In genomic region chr1:167126292-167126691, GRCm38 (mm10) we compare ENCODE assay signal across 20 mouse cellular contexts.
A peak's percentile ranks its signal among the peaks of the same experiment; 100 is the strongest.
DNase-seq lines count a peak whose midpoint lies in the region; ATAC-seq lines count a peak whose summit lies in the region.
"Had no signal": no experiment of that assay in that cellular context is flagged by ENCODE, and none has a peak within 500 bp of the region (broad histone marks: within the 10 kb centered on the region; RNA-seq: fewer than 3 reads in every experiment).

No protein-coding gene starts in this region.

- ATAC-seq in limb, embryonic 15.5 days (ENCODE audit: insufficient number of reproducible peaks, low FRiP score, low TSS enrichment, low read depth): peak; percentile 58; the same call in 1 of the 2 replicates
- 0 out of 2 replicates have a peak, but pooled peaks have one; percentile 6 for ATAC-seq in midbrain, embryonic 14.5 days (ENCODE audit: low FRiP score, low TSS enrichment)
- no peak for ATAC-seq in midbrain, embryonic 15.5 days (replicated peaks)
- ATAC-seq: forebrain, embryonic 13.5 days; forebrain, embryonic 15.5 days; forebrain, postnatal 0 days had no signal

- no peak overlapping the region for H3K4me2 ChIP-seq in limb, embryonic 15.5 days
- no peak overlapping the region for H3K4me2 ChIP-seq in midbrain, embryonic 14.5 days (ENCODE audit: low read length)
- no peak overlapping the region for H3K4me2 ChIP-seq in midbrain, embryonic 15.5 days
- H3K4me2 ChIP-seq: forebrain, embryonic 13.5 days; forebrain, embryonic 15.5 days had no signal

- H3K27ac ChIP-seq in limb, embryonic 15.5 days: no peak overlapping the region
- no peak overlapping the region for H3K27ac ChIP-seq in limb, embryonic 10.5 days
- H3K27ac ChIP-seq in midbrain, embryonic 14.5 days (replicated peaks; ENCODE audit: low read depth, low read length): no peak overlapping the region
- H3K27ac ChIP-seq in midbrain, embryonic 15.5 days: no peak overlapping the region
- H3K27ac ChIP-seq: forebrain, embryonic 13.5 days; forebrain, embryonic 15.5 days had no signal

- H3K36me3 ChIP-seq in limb, embryonic 15.5 days: no peaks in the 10 kb centered on the region
- no peaks in the 10 kb centered on the region for H3K36me3 ChIP-seq in limb, embryonic 10.5 days
- no peaks in the 10 kb centered on the region for H3K36me3 ChIP-seq in midbrain, embryonic 14.5 days (ENCODE audit: control insufficient read depth, insufficient read depth, low read length)
- H3K36me3 ChIP-seq in midbrain, embryonic 15.5 days (replicated peaks): no peaks in the 10 kb centered on the region
- H3K36me3 ChIP-seq: forebrain, embryonic 15.5 days had no signal

- no peak overlapping the region for H3K9ac ChIP-seq in limb, embryonic 15.5 days
- no peak overlapping the region for H3K9ac ChIP-seq in midbrain, embryonic 14.5 days (replicated peaks; ENCODE audit: low read length)
- H3K9ac ChIP-seq in midbrain, embryonic 15.5 days: no peak overlapping the region
- H3K9ac ChIP-seq: forebrain, embryonic 13.5 days; forebrain, embryonic 15.5 days; forebrain, postnatal 0 days had no signal

- WGBS in limb, embryonic 15.5 days: 50% methylated on average over 4 of the region's 4 CpGs
- 75% methylated on average over 4 of the region's 4 CpGs for WGBS in limb, embryonic 10.5 days
- WGBS in midbrain, embryonic 14.5 days: 78% methylated on average over 4 of the region's 4 CpGs
- WGBS in midbrain, embryonic 15.5 days: 83% methylated on average over 4 of the region's 4 CpGs

- H3K9me3 ChIP-seq in limb, embryonic 15.5 days: no peaks in the 10 kb centered on the region
- no peaks in the 10 kb centered on the region for H3K9me3 ChIP-seq in limb, embryonic 10.5 days (replicated peaks)
- H3K9me3 ChIP-seq in midbrain, embryonic 14.5 days (ENCODE audit: control insufficient read depth, low read length): no peaks in the 10 kb centered on the region
- no peaks in the 10 kb centered on the region for H3K9me3 ChIP-seq in midbrain, embryonic 15.5 days
- H3K9me3 ChIP-seq: forebrain, embryonic 13.5 days; forebrain, embryonic 15.5 days had no signal

- no peaks in the 10 kb centered on the region for H3K27me3 ChIP-seq in limb, embryonic 15.5 days
- no peaks in the 10 kb centered on the region for H3K27me3 ChIP-seq in limb, embryonic 10.5 days (ENCODE audit: low read depth, poor library complexity, severe bottlenecking)
- H3K27me3 ChIP-seq in midbrain, embryonic 14.5 days (ENCODE audit: control insufficient read depth, insufficient read depth, low read length): no peaks in the 10 kb centered on the region
- H3K27me3 ChIP-seq in midbrain, embryonic 15.5 days (replicated peaks): no peaks in the 10 kb centered on the region
- H3K27me3 ChIP-seq: forebrain, embryonic 13.5 days; forebrain, embryonic 15.5 days had no signal

- DNase-seq in heart, adult 11 months: peak; percentile 83
- no peak for DNase-seq in heart, postnatal 4 days
- no peak for DNase-seq in limb, embryonic 10.5 days (ENCODE audit: low spot score)
- DNase-seq in midbrain, embryonic 14.5 days: no peak
- no peak for DNase-seq in ovary, postnatal 14 days (ENCODE audit: low spot score)
- DNase-seq: adrenal gland, adult 2 months; adrenal gland, postnatal 10 days; adrenal gland, postnatal 25 days; cerebellum, adult 11 months; cerebellum, adult 18-20 months; cerebellum, adult 8-10 months; cerebellum, adult 9-11 months; cerebellum, postnatal 14 days; cerebellum, postnatal 36 days; embryo, embryonic 11 days; forebrain, postnatal 0 days had no signal

- H3K4me1 ChIP-seq in limb, embryonic 15.5 days: no peaks in the 10 kb centered on the region
- no peaks in the 10 kb centered on the region for H3K4me1 ChIP-seq in limb, embryonic 10.5 days
- H3K4me1 ChIP-seq in midbrain, embryonic 14.5 days (ENCODE audit: control insufficient read depth, insufficient read depth, low read length): no peaks in the 10 kb centered on the region
- H3K4me1 ChIP-seq in midbrain, embryonic 15.5 days: no peaks in the 10 kb centered on the region
- H3K4me1 ChIP-seq: forebrain, embryonic 13.5 days; forebrain, embryonic 15.5 days had no signal

- no peak overlapping the region for H3K4me3 ChIP-seq in limb, embryonic 15.5 days
- H3K4me3 ChIP-seq in limb, embryonic 10.5 days: no peak overlapping the region
- H3K4me3 ChIP-seq in midbrain, embryonic 14.5 days (replicated peaks; ENCODE audit: low read depth, low read length): no peak overlapping the region
- H3K4me3 ChIP-seq in midbrain, embryonic 15.5 days: no peak overlapping the region
- H3K4me3 ChIP-seq: forebrain, embryonic 13.5 days; forebrain, embryonic 15.5 days had no signal
